Mouse (Mus musculus): ENCODE data around the gene Gm13090.

GRCm38 (mm10) chr4:151059566-151059965 lies 29.8 kb upstream of the Gm13090 start:
- TF ChIP-seq CTCF (IDR thresholded peaks at IDR 0.05; ENCODE audit: borderline replicate concordance, insufficient read depth, low read depth, low read length) (no peak), POLR2A (IDR thresholded peaks at IDR 0.05; ENCODE audit: borderline replicate concordance, insufficient read depth, low read length) (no peak)

Data from cerebellum, adult 2 months (tissue).